ENCODE assay signal across 17 mouse cellular contexts in genomic region chr16:35406706-35407105, GRCm38 (mm10).
"Had no signal": no experiment of that assay in that cellular context is flagged by ENCODE, and none has a peak within 500 bp of the region (broad histone marks: within the 10 kb centered on the region; RNA-seq: fewer than 3 reads in every experiment).

No protein-coding gene starts in this region.

- H3K9ac ChIP-seq: liver, embryonic 13.5 days; neural tube, embryonic 12.5 days had no signal

- H3K9me3 ChIP-seq: liver, embryonic 13.5 days; neural tube, embryonic 12.5 days had no signal

- DNase-seq: kidney, adult 2 months; kidney, postnatal 14 days; layer of hippocampus, postnatal 36 days; liver, embryonic 13.5 days; lung, adult 2 months; lung, postnatal 14 days; lung, postnatal 4 days; midbrain, embryonic 14.5 days; right cerebral cortex, adult 18-20 months; right cerebral cortex, postnatal 14 days; right cerebral cortex, postnatal 4 days; thymus, postnatal 25 days had no signal

- H3K36me3 ChIP-seq: neural tube, embryonic 12.5 days had no signal

- H3K4me2 ChIP-seq: liver, embryonic 13.5 days; midbrain, embryonic 11.5 days; neural tube, embryonic 12.5 days had no signal

- ATAC-seq: intestine, embryonic 16.5 days had no signal

- H3K27ac ChIP-seq: left cerebral cortex, adult 2 months; liver, embryonic 13.5 days; neural tube, embryonic 12.5 days; stomach, postnatal 0 days had no signal

- H3K4me1 ChIP-seq: liver, embryonic 13.5 days; neural tube, embryonic 12.5 days had no signal

- H3K4me3 ChIP-seq: left cerebral cortex, adult 2 months; liver, embryonic 13.5 days; neural tube, embryonic 12.5 days had no signal

- H3K27me3 ChIP-seq: liver, embryonic 13.5 days; neural tube, embryonic 12.5 days had no signal
